Mouse (Mus musculus) brain, embryonic 14.5 days (tissue): ENCODE measurements around the gene Gm49366.
"Not testable (repeated sequence)": the region's sequence is repeated elsewhere in the genome, so short reads cannot be mapped to it uniquely, and the experiment has no call there.

Experiments
- CTCF ChIP-seq: fragments of 200-500 bp; IDR thresholded peaks from 2 replicates; pipeline ENCODE4 v1.5.1; 2012; ENCODE audit warnings: inconsistent platforms, mild to moderate bottlenecking, moderate library complexity, borderline replicate concordance; ENCODE audit not compliant: insufficient read depth, insufficient read length; ENCODE audit errors: extremely low read depth
- POLR2A ChIP-seq: fragments of 200-500 bp; IDR thresholded peaks from 2 replicates; pipeline ENCODE4 v1.6.1; 2012; ENCODE audit warnings: mild to moderate bottlenecking, inconsistent platforms, borderline replicate concordance; ENCODE audit not compliant: poor library complexity, insufficient read depth, insufficient read length, severe bottlenecking; ENCODE audit errors: extremely low read depth

GRCm38 (mm10) chr12:84029043-84029442, 9.7 kb upstream of the Gm49366 start:
- TF ChIP-seq CTCF, POLR2A: not testable (repeated sequence)
